Mouse (Mus musculus) G1E-ER4 (cell line): Measurements from ENCODE around the gene Utrn. TPM values are rescaled to one million over a fixed set of nuclear protein-coding genes. Genes with fewer than 3 reads are reported as not detected.

Experiments used
- GATA1 ChIP-seq: IDR thresholded peaks from one replicate; pipeline ENCODE4 v1.8.0; 2012; ENCODE audit warnings: low read length, inconsistent platforms
- polyA plus RNA-seq: library from polyadenylated mRNA; stranded (reverse); fragments of >175 nt; gene quantifications from 2 replicates; pipeline ENCODE4 v1.2.3, GENCODE M21; 2012

The Utrn gene
- polyA plus RNA-seq, 1 experiment = 5.9 TPM

DNA sequence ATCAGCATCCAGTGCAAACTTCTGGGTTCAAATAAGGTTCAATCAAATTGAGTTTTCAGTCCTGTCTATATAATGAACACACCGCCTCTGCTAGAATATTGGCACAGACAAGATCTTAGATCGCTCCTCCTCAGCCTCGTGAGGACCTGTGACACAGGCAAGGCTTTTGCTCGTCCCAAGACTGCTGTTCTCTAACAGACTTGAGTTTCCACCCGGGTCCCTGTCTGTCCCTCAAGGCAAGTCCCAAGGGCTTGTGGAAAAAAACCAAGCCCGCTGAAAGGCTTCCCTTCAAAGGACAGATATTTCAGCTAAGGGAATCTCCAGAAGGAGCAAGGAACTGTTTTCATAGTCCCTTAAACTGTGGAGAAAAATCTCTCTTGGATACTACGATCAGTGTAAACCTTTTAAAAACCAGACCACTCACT lies 16.0 kb downstream of the Utrn start:
- no peak for TF ChIP-seq GATA1

DNA sequence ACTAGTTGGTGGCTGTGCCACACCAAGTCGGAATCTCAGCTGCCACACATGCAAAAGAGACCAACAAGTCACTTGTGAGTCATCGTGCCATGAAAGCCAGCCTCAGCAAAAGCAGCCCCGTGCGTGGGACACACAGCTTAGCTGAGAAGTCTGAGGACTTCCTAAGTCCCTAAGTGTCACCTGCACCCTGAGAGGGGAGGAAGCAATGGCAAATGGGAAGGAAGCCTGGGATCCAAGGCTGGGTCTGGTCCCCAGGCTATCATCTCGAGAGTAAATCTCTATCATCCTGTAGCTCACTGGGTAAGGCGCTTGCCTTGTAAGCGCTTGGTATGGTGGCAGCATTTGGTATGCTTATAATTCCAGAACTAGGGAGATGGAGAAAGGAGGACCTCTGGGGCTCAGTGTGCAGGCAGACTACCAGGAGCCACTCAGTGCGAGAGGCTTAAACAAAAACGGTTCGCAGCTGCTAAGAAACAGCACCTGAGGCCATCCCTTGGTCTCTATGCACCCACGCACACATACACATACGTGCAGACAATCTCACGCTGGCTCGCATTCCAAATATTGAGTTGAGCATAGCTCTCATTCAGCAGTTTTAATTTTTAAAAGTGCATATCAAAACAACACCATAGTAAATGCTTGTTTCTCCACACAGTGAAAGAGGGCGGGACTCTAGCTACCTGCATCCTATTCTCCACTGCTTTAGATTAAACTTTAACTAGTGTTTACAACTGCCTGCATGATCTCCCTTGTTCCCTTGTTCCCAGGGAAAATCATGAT lies 16.6 kb downstream of the Utrn start:
- TF ChIP-seq GATA1 = no peak

DNA sequence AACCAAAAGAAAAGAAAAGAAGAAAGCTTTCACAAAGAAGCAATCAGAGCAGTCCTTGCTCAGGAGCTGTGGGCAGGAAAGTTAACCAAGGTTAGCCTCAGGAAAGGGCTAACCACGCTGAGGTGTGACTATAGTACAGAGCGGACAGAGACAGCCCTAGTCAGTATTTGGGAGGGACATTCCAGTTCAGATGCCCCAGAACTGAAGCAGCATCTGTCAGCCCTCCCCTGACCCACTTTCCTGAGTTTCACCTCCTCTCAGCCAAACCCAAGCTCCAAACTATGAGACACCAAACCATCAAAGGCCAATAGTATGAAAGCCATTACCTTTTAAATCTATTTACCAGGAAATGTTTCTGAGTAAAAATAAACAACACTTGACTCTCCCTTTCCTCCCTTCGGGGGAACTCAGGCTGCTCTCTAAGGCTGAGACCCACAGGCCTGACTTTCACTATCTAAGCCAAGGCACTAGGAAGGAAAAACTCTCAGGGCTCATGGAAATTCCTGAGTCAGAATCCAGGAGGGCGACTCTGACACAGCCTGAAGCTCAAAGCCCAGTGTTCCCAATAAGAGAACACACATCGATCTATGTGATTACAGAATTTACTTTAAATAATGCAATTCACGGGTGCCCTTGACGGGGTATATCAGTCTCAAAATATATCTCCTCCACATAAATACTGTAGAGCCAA lies 18.2 kb downstream of the Utrn start:
- TF ChIP-seq GATA1 = no peak

DNA sequence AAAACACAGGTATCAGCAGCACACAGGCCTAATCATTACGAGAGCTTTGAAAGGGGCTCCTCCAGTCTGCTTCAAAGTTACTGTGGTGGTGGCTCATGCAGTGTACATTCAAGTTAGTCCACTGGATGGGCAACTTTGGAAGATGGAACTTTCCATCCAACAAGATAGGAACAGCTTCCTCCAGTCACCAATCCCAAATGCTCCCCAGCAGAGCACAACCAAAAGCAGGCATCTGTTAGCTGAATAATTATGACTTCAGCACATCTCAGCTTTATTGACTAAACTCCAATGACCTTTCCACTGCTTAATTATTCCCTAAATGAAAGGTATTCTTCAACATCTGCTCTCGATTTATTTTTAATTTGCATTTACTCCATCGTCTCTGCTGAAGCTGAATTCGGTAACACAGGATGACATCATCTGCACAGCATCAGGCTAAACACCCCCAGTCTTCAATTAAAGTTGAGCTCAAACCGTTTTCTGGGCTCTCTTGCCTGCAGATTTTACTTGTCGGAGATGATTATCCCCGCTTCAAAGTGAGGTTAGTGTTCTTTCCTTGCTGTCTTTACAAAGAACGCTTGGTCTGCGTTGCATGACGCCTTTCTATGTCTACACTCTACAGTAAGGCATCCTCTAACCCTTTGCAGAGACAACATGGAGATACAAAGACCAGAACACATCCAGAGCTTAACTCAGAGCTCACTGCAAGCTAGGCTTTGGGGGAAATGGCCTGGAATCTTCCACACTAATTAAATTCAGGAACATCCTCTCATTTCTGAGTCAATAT lies 20.6 kb downstream of the Utrn start:
- TF ChIP-seq GATA1 = no peak

DNA sequence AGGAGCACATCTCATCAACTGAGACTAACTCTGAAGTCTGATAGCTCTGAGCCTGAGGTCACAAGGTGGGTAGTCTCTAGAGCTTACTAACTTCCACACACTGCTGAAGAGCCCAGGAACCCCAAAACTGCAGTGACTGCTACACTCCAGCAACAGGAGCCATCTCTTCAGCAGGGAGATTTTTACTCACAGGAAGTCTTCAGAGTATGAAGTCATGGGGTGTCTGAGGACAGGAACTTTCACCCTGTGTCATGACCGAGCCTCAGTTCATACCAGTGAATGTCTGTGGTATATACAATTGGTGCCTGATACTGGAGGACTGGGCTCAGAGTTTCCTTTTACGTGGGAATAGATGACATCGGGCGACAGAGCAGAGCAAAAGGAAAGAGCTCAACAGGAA lies 26.6 kb downstream of the Utrn start:
- TF ChIP-seq GATA1 = no peak

DNA sequence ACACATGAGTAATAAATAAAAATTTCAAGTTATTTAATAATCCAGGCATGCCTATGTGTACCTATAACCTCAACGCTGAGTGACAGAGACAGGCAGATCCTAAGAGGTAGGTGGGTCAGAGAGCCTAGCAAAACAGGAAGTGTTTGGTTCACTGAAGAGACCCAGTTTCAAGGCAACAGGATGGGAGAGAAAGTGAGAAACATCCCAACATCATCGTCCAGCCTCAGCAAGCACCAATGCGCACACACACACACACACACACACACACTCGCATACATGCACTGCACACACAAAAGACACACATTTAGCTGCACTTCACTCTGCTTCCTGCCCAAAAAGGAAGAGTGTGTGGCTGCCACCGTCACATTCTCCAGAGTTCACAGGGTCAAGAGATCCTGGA lies 27.7 kb downstream of the Utrn start:
- TF ChIP-seq GATA1 = no peak

DNA sequence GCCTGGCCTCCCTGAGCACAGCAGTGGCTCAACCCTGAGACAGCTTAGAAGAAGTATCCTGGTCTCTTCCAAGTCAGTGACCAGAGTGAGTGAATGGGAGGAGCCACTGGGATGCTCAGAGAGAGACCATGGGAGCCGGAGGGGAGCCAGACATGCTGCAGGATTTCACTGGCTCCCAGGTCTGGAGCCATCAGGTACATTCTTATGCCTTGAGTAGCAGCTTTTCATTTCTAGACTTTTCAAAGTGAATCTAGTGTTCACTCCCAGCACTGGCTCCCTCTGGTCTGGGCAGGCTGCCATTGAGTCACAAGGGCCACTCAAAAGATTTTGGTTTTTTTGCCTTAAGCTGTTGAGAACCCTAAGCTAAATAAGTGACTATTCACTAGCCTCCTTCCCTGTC lies 31.5 kb downstream of the Utrn start:
- no peak for TF ChIP-seq GATA1

DNA sequence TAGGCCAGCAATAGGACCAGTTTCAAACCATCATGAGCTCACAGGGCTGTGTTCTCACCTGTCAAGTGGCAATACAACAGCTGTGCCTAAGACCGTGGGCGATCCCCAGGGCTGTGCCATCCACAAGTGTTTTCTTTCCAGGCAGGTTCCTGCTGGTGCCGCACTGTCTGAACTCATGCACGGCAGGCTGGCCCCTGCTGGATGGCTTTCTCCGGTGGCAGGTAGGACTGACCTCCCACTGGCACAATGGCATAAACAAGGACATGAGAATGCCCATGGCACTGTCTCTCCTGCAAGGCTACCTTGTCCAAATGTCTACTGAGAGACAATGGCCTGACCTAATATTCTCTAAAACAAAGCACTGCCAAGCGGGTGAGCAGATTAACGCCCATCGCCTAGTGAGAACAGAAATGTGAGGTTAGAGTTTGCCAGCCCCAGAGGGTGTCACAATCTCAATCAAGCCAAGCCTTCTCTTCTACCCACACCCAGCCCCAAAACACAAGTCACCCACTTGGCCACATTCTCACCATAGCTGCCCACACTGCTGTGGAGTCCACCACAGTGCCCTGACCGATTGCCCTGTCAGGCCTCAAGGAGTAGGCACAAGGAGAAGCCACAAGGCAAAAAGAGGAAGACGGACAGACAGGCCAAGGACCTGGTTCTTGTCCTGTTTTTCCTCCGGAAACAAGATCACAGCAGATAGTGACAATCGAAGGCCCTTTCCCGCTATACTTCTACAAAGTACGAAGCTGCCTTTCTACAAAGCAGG lies 32.9 kb downstream of the Utrn start:
- TF ChIP-seq GATA1 = no peak

DNA sequence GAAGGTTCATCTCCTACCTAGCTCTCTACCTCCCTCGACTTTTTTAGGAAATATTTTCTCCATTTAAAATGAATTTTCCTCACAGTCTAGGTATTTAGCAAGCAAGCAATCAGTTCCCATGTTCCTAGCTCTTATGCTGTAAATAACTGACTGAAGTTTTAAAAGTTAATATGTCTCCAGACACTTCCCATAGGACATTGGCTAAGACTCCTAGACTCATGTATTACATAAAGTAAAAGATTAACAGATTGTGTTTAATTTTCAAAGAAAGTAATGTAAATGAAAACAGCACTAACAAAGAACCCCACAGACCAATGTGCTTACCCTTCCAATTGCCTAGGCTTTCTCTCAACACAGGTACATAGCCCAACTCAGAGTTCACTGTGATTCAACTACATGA lies 35.0 kb downstream of the Utrn start:
- TF ChIP-seq GATA1 = no peak

DNA sequence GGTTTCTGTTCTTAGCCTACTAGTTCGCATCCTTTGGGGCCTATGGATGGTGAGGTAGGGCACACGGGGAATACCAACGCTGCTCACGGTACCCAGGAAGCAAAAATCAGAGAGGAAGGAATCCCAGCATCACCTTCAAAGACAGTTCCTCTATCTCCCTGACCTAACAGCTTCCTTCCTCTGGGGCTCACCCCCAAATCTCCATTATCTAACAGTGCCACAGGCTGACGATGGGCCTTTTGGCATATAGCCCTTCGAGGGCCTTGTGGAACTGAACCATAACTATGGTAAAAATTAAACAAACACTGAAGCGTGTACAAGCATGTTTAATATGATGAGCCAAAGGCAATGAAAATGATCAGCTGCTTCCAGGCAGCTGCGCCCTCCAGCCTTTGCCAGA lies 37.0 kb downstream of the Utrn start:
- no peak for TF ChIP-seq GATA1

DNA sequence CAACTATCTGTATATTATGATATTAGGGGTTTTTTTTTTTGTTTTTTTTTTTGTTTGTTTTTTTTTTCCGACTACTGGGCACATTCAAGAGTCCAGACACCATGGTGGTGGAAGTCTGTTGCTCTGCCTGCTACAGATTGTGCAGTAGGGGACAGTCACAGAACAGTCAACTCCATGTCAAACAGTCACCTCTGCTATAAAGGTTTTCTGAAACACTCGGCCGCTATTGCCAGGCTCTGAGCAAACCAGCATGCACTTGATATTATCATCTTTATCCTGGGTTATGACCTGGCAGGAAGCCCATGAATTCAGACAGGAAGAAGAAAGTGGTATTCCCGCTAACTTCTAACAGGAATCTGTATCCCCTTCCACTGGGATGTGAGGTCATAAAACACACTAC lies 41.4 kb downstream of the Utrn start:
- TF ChIP-seq GATA1 = no peak

DNA sequence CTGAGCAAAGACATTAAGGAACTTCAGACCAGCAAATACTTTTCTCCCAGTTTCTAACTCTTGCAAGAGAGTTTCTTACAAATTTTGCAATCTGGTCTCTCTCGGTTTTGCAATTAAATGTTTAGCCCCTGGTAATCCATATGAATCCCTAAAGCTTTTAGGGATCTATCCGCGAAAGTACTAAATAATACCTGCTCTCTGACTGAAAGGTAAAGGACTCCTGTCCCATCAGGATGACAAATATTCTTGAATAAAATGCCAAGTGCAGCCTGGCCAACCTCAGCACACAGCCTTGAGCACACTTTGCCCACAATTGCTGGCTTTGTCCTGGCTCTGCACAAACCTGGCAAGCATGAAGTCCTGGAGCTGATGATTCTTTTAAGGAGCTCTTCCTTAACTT lies 41.9 kb downstream of the Utrn start:
- no peak for TF ChIP-seq GATA1

DNA sequence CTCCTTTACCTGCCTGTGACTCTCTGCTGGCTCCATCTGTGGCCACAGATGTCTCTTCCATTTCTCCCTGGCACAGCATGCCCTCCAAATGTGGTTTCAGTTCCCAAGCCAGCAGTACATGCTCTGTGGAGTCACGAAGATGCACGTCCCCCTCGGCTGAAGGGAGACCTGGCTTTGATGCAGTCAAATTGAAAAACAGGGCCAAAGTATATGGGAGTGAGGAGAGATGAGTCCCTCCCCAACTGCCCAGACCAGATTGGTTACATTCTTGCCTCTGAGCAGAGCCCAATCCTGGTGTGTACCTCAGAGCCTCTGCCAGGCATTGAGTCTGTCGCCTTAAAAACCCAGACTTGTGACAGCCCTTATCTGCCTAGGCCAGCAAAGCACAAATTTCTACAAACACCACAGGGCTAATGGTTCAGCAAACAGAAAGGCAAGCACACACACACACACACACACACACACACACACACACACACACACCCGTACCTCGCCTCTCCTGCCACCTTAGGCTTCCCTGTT lies 42.3 kb downstream of the Utrn start:
- no peak for TF ChIP-seq GATA1

DNA sequence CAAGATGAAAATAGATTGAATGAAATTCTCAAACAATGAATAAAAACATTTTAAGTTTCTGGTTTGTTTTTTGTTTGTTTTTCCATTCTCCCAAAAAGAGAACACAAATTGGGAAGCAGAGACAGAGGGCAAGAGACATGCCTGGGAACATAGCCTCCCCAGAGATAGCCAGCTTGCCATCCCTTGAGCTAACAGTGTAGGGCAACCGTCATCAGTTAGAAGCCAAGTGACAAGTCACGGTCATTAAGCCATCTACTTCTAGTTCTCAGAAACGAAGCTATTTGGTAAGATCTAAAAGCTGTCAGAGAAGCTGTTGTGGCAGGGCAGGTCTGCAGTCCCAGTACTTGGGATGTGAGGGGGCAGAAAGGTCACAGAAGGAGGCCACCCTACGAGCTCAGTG lies 44.8 kb downstream of the Utrn start:
- TF ChIP-seq GATA1 = no peak

DNA sequence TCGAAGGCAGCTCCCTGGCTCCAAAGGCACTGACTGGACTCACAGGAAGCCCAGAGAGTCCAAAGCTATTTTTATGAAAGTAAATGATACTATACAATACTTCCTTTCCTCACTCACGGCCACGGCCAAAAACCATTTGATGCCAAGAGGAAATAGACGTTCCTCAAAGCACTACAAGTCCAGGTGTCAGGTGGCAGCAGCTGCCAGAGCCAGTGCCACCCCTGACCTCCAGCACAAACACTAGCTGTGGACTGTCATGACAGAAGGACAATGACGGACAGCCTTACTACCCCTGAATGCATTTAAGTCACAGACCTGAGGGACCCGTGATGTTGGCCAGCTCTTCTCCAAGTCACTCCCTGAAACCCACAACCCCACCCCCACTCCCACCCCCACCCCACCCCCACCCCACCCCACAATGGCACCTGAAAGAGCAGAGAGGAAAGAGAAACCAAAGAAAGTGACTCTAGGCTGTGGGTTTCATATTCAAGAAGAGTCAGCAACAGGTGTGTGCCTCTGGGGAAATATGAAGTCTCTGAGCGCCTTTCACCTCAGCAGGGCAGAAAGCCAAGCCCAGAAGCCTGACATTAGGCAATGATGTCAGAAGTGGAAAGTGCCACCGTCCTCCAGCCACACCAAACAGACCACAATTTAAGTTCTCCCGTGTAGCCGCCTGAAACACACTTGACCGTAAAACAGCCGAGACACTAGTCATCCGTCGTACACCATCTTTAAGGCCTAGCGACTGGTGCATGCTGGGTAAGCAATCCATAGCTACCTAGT lies 45.5 kb downstream of the Utrn start:
- no peak for TF ChIP-seq GATA1
